Mouse (Mus musculus): Measurements from ENCODE around the gene Dcaf4. TPM values are rescaled to one million over a fixed set of nuclear protein-coding genes. Genes with fewer than 3 reads are reported as not detected.

The Dcaf4 gene
- polyA plus RNA-seq (2016; fragmentation: Nextera tagmentation; extraction: Ambion mirVana), result 27.4 and 30.5 TPM in 2 replicates

- Histone ChIP-seq H3K27ac (replicated peaks) (peak within 1 kb of the TSS; percentile 61; the same call in 1 of the 2 replicates), H3K36me3 (no peaks in the 10 kb centered on the region)
These were observed at the start of gene Dcaf4 for GRCm38 (mm10) chr12:83520311-83520890. Dcaf4 (plus strand) TSS chr12:83520466.

GRCm38 (mm10) chr12:83471760-83472159 is 48.5 kb upstream of the Dcaf4 start:
- WGBS, result 90% methylated on average over 7 of the region's 7 CpGs
- Histone ChIP-seq H3K9ac (replicated peaks) (no peak overlapping the region), H3K9me3 (no peaks in the 10 kb centered on the region), H3K4me2 (replicated peaks) (no peak overlapping the region), H3K27me3 (no peaks in the 10 kb centered on the region), H3K27ac (replicated peaks) (no peak overlapping the region), H3K4me1 (peaks cover 30% of the 10 kb centered on the region), H3K4me3 (no peak overlapping the region), H3K36me3 (no peaks in the 10 kb centered on the region)
- ATAC-seq (ENCODE audit: low FRiP score, low read depth), result no peak

More at GRCm38 (mm10) chr12:83520311-83520890, at the start of gene Dcaf4:
- H3K4me1 ChIP-seq, result peaks cover 14% of the 10 kb centered on the region
- H3K4me2 ChIP-seq (replicated peaks), result peak within 1 kb of the TSS; percentile 73
- no peaks in the 10 kb centered on the region for H3K9me3 ChIP-seq
- WGBS, result under 1% methylated on average over 32 of the region's 32 CpGs
- H3K27me3 ChIP-seq, result 0 out of 2 replicates have a peak, but pooled peaks cover 4% of the 10 kb centered on the region
- H3K9ac ChIP-seq (replicated peaks), result peak within 1 kb of the TSS; percentile 72
- peak within 1 kb of the TSS; percentile 74 for H3K4me3 ChIP-seq
- ATAC-seq (ENCODE audit: low FRiP score, low read depth), result peak; percentile 99

DNA sequence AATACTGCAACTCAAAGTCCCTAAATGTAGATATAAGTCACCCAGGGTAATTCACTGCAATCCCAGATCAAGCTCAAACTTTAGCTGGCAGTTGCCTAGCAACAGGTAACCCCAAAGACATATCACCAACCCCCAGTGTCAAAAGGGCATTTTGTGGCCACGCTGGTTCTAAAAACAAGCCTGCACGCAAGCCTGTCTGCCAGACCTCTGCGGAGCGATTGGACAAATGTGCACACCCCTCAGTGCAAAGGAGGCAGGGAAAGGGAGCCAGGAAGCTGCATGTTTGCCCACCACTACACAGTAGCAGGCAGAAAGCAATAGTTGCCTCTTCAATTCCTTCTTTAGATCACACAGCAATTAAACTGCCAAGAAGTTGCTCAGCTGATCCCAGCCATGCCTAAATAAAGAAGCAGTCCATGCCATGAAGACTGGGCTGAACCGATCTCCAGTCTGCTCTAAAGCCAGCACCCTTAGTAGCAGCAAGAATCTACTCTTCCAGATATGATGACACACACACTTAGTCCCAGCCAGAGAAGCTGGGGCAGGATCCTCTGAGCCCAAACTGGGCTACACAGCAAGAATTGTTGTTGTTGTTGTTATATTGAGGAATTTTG is 46.2 kb upstream of the Dcaf4 start:
- Histone ChIP-seq H3K36me3 (no peaks in the 10 kb centered on the region), H3K9ac (replicated peaks) (no peak overlapping the region), H3K27ac (replicated peaks) (no peak overlapping the region), H3K4me3 (no peak overlapping the region), H3K27me3 (no peaks in the 10 kb centered on the region), H3K4me1 (peaks cover 26% of the 10 kb centered on the region), H3K9me3 (no peaks in the 10 kb centered on the region), H3K4me2 (replicated peaks) (no peak overlapping the region)
- 44% methylated on average over 5 of the region's 5 CpGs for WGBS
- no peak for ATAC-seq (ENCODE audit: low FRiP score, low read depth)

DNA sequence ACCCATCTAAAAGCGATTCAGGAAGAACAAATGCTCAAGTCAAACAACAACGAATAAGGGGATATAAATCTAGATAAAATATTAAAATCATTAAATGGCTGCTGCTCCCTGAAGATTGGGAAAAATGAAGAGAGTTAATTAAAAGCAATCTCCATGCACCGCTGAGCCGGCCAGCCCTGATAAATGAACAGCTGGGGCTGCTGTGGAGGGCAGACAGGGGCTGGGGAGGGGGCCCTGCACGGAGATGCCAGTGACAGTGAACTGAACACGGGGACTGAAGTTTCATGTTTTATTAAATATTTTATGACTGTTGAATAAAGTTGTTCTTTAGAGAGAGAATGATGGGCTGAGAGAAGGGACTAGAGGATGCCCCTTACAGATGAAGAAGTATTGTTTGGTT is 44.8 kb upstream of the Dcaf4 start:
- no peak overlapping the region for H3K9ac ChIP-seq (replicated peaks)
- no peaks in the 10 kb centered on the region for H3K36me3 ChIP-seq
- H3K9me3 ChIP-seq, result no peaks in the 10 kb centered on the region
- no peak overlapping the region for H3K4me3 ChIP-seq
- H3K4me1 ChIP-seq, result peaks cover 26% of the 10 kb centered on the region
- no peak overlapping the region for H3K4me2 ChIP-seq (replicated peaks)
- 48% methylated on average over 6 of the region's 6 CpGs for WGBS
- ATAC-seq (ENCODE audit: low FRiP score, low read depth), result no peak
- 0 out of 2 replicates have a peak overlapping the region, but pooled peaks have one; percentile 40 for H3K27ac ChIP-seq (replicated peaks)
- no peaks in the 10 kb centered on the region for H3K27me3 ChIP-seq

- WGBS, result 46% methylated on average over 10 of the region's 10 CpGs
- ATAC-seq (ENCODE audit: low FRiP score, low read depth), result peak; percentile 49
- H3K4me2 ChIP-seq (replicated peaks), result no peak overlapping the region
- H3K36me3 ChIP-seq, result no peaks in the 10 kb centered on the region
- peak overlapping the region; percentile 43; the same call in 1 of the 2 replicates for H3K27ac ChIP-seq (replicated peaks)
- no peak overlapping the region for H3K9ac ChIP-seq (replicated peaks)
- peaks cover 21% of the 10 kb centered on the region for H3K4me1 ChIP-seq
- H3K27me3 ChIP-seq, result no peaks in the 10 kb centered on the region
- H3K9me3 ChIP-seq, result no peaks in the 10 kb centered on the region
- no peak overlapping the region for H3K4me3 ChIP-seq
These were observed 44.0 kb upstream of the Dcaf4 start for GRCm38 (mm10) chr12:83476277-83476676.

GRCm38 (mm10) chr12:83479140-83479539 is 41.1 kb upstream of the Dcaf4 start:
- no peaks in the 10 kb centered on the region for H3K36me3 ChIP-seq
- no peak overlapping the region for H3K4me3 ChIP-seq
- peaks cover 18% of the 10 kb centered on the region for H3K4me1 ChIP-seq
- H3K9me3 ChIP-seq, result no peaks in the 10 kb centered on the region
- ATAC-seq (ENCODE audit: low FRiP score, low read depth), result no peak
- no peak overlapping the region for H3K27ac ChIP-seq (replicated peaks)
- H3K9ac ChIP-seq (replicated peaks), result no peak overlapping the region
- H3K4me2 ChIP-seq (replicated peaks), result no peak overlapping the region
- H3K27me3 ChIP-seq, result peaks cover 9% of the 10 kb centered on the region
- 76% methylated on average over 1 of the region's 1 CpGs for WGBS

- H3K4me2 ChIP-seq (replicated peaks), result no peak overlapping the region
- no peaks in the 10 kb centered on the region for H3K9me3 ChIP-seq
- peaks cover 24% of the 10 kb centered on the region for H3K4me1 ChIP-seq
- no peak overlapping the region for H3K27ac ChIP-seq (replicated peaks)
- no peak overlapping the region for H3K4me3 ChIP-seq
- 72% methylated on average over 7 of the region's 7 CpGs for WGBS
- no peaks in the 10 kb centered on the region for H3K36me3 ChIP-seq
- peaks cover 16% of the 10 kb centered on the region for H3K27me3 ChIP-seq
- no peak for ATAC-seq (ENCODE audit: low FRiP score, low read depth)
- no peak overlapping the region for H3K9ac ChIP-seq (replicated peaks)
These were observed 40.4 kb upstream of the Dcaf4 start for GRCm38 (mm10) chr12:83479818-83480401.

- no peak for ATAC-seq (ENCODE audit: low FRiP score, low read depth)
- no peak overlapping the region for H3K4me2 ChIP-seq (replicated peaks)
- peaks cover 16% of the 10 kb centered on the region for H3K27me3 ChIP-seq
- H3K9ac ChIP-seq (replicated peaks), result no peak overlapping the region
- no peaks in the 10 kb centered on the region for H3K36me3 ChIP-seq
- no peak overlapping the region for H3K4me3 ChIP-seq
- H3K9me3 ChIP-seq, result no peaks in the 10 kb centered on the region
- H3K4me1 ChIP-seq, result peaks cover 16% of the 10 kb centered on the region
- no peak overlapping the region for H3K27ac ChIP-seq (replicated peaks)
- 82% methylated on average over 4 of the region's 4 CpGs for WGBS
These were observed 38.8 kb upstream of the Dcaf4 start for GRCm38 (mm10) chr12:83481439-83481838.

- H3K36me3 ChIP-seq, result no peaks in the 10 kb centered on the region
- H3K27ac ChIP-seq (replicated peaks), result no peak overlapping the region
- no peak overlapping the region for H3K4me2 ChIP-seq (replicated peaks)
- H3K9me3 ChIP-seq, result no peaks in the 10 kb centered on the region
- no peak overlapping the region for H3K9ac ChIP-seq (replicated peaks)
- ATAC-seq (ENCODE audit: low FRiP score, low read depth), result no peak
- peaks cover 20% of the 10 kb centered on the region for H3K4me1 ChIP-seq
- WGBS, result 78% methylated on average over 5 of the region's 5 CpGs
- no peak overlapping the region for H3K4me3 ChIP-seq
- peaks cover 16% of the 10 kb centered on the region for H3K27me3 ChIP-seq
These were observed 36.6 kb upstream of the Dcaf4 start for GRCm38 (mm10) chr12:83483653-83484052.

- under 1% methylated on average over 24 of the region's 24 CpGs for WGBS
- Histone ChIP-seq H3K27me3 (peaks cover 16% of the 10 kb centered on the region), H3K4me3 (peak overlapping the region; percentile 75), H3K4me1 (peaks cover 25% of the 10 kb centered on the region), H3K9me3 (no peaks in the 10 kb centered on the region), H3K36me3 (no peaks in the 10 kb centered on the region), H3K9ac (replicated peaks) (peak overlapping the region; percentile 77), H3K4me2 (replicated peaks) (peak overlapping the region; percentile 99), H3K27ac (replicated peaks) (peak overlapping the region; percentile 88; the same call in 1 of the 2 replicates)
- ATAC-seq (ENCODE audit: low FRiP score, low read depth), result no peak
These were observed 35.2 kb upstream of the Dcaf4 start for GRCm38 (mm10) chr12:83484855-83485745.

GRCm38 (mm10) chr12:83485911-83486670 is 34.2 kb upstream of the Dcaf4 start:
- Histone ChIP-seq H3K27ac (replicated peaks) (peak overlapping the region; percentile 88), H3K9me3 (no peaks in the 10 kb centered on the region), H3K9ac (replicated peaks) (peak overlapping the region; percentile 77), H3K4me2 (replicated peaks) (peak overlapping the region; percentile 99), H3K36me3 (no peaks in the 10 kb centered on the region), H3K27me3 (peaks cover 16% of the 10 kb centered on the region), H3K4me1 (peaks cover 25% of the 10 kb centered on the region), H3K4me3 (peak overlapping the region; percentile 75)
- WGBS, result under 1% methylated on average over 53 of the region's 53 CpGs
- no peak for ATAC-seq (ENCODE audit: low FRiP score, low read depth)

Data from midbrain, embryonic 12.5 days (tissue).